Mouse (Mus musculus) kidney, adult 2 months (tissue): ENCODE measurements around the gene Lysmd2. TPM values are rescaled to one million over a fixed set of nuclear protein-coding genes. Genes with fewer than 3 reads are reported as not detected.
"Not testable (repeated sequence)": the region's sequence is repeated elsewhere in the genome, so short reads cannot be mapped to it uniquely, and the experiment has no call there.

Experiments used
- DNase-seq: peaks from one replicate; pipeline ENCODE4 v3.0.0; 2021
- H3K27ac ChIP-seq: fragments of 200-500 bp; 2 replicates; pipeline ENCODE4 v1.5.1; 2012; ENCODE audit warnings: low read depth, low read length, control low read depth, inconsistent platforms; ENCODE audit not compliant: insufficient read depth
- H3K27me3 ChIP-seq: fragments of 200-500 bp; replicated peaks from 2 replicates; pipeline ENCODE4 v1.6.1; 2012; ENCODE audit warnings: mild to moderate bottlenecking, moderate library complexity, low read length, inconsistent platforms; ENCODE audit not compliant: control insufficient read depth, insufficient read depth
- H3K36me3 ChIP-seq: fragments of 200-500 bp; 2 replicates; pipeline ENCODE4 v1.6.1; 2012; ENCODE audit warnings: mild to moderate bottlenecking, moderate library complexity, low read length, inconsistent platforms; ENCODE audit not compliant: control insufficient read depth, insufficient read depth
- H3K4me1 ChIP-seq: fragments of 200-500 bp; 2 replicates; pipeline ENCODE4 v1.6.1; 2011; ENCODE audit warnings: low read length; ENCODE audit not compliant: control insufficient read depth, insufficient read depth
- H3K4me3 ChIP-seq: fragments of 200-500 bp; 2 replicates; pipeline ENCODE4 v1.5.1; 2011; ENCODE audit warnings: mild to moderate bottlenecking, low read depth, low read length, control low read depth; ENCODE audit not compliant: insufficient read depth
- CTCF ChIP-seq: fragments of 200-500 bp; conservative IDR thresholded peaks from 2 replicates; pipeline ENCODE4 v1.5.1; 2011; ENCODE audit warnings: low read depth, mild to moderate bottlenecking, control low read depth, low read length, moderate library complexity, mixed read lengths; ENCODE audit not compliant: insufficient read depth, insufficient read length
- POLR2A ChIP-seq: fragments of 200-500 bp; IDR thresholded peaks from one replicate; pipeline ENCODE4 v1.6.1; 2011; ENCODE audit warnings: low read depth, low read length, control low read depth
- WGBS: fragments of 180-500 bp; shearing (Covaris S2); methylation state at CpG from one replicate; pipeline ENCODE4 v1.1.7; 2018; 5-methylcytosine and 5-hydroxymethylcytosine counted together
- polyA plus RNA-seq: library from polyadenylated mRNA; depleted of rRNA; stranded (reverse); fragments of >200 nt; gene quantifications from 2 replicates; pipeline ENCODE4 v1.2.3, GENCODE M21; 2012

The Lysmd2 gene
- polyA plus RNA-seq, 1 experiment = 3.4 TPM

DNA sequence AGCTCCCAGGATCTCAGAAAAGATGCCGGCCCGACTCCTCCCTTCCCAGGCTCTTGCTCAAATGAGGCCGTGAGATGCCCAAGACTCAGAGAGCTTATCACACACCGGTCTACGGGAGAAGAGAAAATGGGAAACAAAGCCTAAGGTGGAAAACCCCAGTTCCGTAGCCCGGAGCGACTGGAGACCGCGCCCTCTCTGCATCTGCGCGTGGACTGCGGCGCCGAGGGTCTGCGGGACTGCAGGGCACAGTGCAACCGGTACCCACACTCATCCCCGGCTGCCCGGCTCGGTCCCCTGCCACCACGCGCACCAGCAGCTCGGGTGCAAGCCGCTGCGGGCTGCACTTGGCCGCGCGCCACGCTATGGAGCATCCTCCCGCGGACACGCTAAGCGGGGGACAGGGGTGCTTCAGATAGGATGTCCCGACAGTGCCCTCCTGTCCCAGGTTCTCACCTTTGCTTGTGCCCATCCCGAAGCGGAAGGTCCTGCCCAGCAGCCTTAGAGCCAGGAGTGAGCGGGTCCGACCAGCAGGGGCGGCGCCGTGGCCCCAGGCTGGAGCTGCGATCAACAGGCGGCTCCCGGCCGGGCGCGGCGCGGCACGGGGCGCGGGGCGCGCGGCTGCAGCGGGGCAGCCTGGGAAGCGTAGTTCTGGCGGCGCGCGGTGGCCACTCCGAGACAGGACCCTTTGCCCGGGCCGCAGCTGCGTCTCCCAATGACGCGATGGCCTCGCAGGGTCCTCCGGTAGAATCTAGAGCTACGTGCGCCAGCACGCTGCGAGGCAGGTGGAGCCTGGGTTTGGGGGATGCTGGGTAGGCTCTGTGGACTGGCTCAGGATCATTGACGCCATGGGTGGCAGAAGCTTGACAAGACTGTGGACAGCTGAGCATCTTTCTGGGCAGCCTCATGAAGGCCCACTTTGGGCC lies 14.7 kb upstream of the Lysmd2 start, which contains the start of gene Tmod2:
Gene Tmod2 (minus strand): TSS at position 755 of the 923 bp plus-strand sequence.
- Histone ChIP-seq H3K27ac (no peak within 1 kb of the TSS), H3K4me1 (no peaks in the 10 kb centered on the region), H3K36me3 (no peaks in the 10 kb centered on the region), H3K27me3 (no peaks in the 10 kb centered on the region), H3K4me3 (peak within 1 kb of the TSS; percentile 66)
- DNase-seq = no peak
- no peak for TF ChIP-seq CTCF
- no peak for TF ChIP-seq POLR2A
- 1% methylated on average over 74 of the region's 74 CpGs for WGBS

- H3K4me1 ChIP-seq = no peaks in the 10 kb centered on the region
- no peaks in the 10 kb centered on the region; the same call in 1 of the 2 replicates for H3K27me3 ChIP-seq
- 61% methylated on average over 3 of the region's 3 CpGs for WGBS
- TF ChIP-seq POLR2A (no peak), CTCF (no peak)
- H3K27ac ChIP-seq = no peak overlapping the region
- no peak for DNase-seq
- H3K4me3 ChIP-seq = no peak overlapping the region
- no peaks in the 10 kb centered on the region for H3K36me3 ChIP-seq
Measured at GRCm38 (mm10) chr9:75616560-75616959, 9.0 kb upstream of the Lysmd2 start.

GRCm38 (mm10) chr9:75618836-75619400 lies 6.6 kb upstream of the Lysmd2 start:
- no peak for DNase-seq
- Histone ChIP-seq H3K27ac (no peak overlapping the region), H3K27me3 (no peaks in the 10 kb centered on the region; the same call in 1 of the 2 replicates), H3K36me3 (no peaks in the 10 kb centered on the region), H3K4me1 (no peaks in the 10 kb centered on the region), H3K4me3 (no peak overlapping the region)
- WGBS = 78% methylated on average over 6 of the region's 6 CpGs
- TF ChIP-seq POLR2A (no peak), CTCF (no peak)

- not testable (repeated sequence) for H3K4me3 ChIP-seq, H3K36me3 ChIP-seq, H3K27ac ChIP-seq, DNase-seq, H3K4me1 ChIP-seq, H3K27me3 ChIP-seq
- 98% methylated on average over 2 of the region's 2 CpGs for WGBS
Measured at GRCm38 (mm10) chr9:75619761-75620160, 5.8 kb upstream of the Lysmd2 start.

DNA sequence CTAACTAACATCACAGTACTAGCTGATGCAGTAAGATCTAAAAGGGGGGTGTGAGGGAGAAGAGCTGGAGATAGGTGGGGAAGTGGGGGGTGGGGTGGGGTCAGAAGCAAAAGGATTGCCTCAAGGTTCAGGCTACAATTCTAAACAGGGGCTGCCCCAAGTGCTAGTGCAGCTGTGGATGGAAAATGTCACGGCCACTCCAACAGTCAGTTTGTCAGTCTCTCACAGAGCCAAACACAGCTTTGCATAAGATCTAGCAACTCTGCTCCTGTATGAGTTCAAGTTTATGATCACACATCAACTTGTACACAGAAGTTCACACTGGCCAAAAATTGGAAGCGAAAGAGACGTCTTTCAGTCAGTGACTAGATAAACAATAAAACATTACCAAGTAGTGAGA lies 4.1 kb upstream of the Lysmd2 start:
- Histone ChIP-seq H3K36me3 (no peaks in the 10 kb centered on the region), H3K27ac (no peak overlapping the region), H3K4me1 (no peaks in the 10 kb centered on the region), H3K4me3 (no peak overlapping the region), H3K27me3 (no peaks in the 10 kb centered on the region; the same call in none of the 2 replicates)
- TF ChIP-seq CTCF (no peak), POLR2A (no peak)
- no peak for DNase-seq
- 76% methylated on average over 3 of the region's 3 CpGs for WGBS

DNA sequence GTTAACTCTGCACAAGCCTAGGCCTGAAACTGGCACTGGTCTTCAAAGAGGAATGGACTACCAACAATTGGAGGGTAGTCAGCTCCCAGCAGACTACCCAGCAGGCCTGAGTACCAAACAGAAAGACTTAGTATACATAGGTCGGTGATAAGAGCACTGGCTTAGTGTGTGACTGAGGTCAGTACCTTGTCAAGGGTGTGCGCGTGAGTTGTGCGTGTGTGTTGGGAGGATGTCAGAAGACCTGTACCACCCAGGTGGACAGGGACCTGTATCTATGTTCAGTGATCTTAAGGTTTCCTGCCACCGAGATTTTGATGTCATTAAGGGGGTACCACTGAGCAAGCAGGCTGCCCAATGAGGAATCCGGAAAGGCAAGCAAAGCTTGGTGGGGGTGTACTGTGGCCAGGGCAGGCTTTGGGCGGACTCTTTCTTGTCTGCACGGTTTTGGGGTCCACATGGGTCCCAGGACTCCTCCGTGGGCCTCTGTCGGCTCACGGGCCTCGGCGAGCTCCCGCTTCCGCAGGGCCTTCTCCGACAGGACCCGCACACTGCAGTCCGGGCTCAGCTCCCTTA lies 472 bp upstream of the Lysmd2 start:
- TF ChIP-seq POLR2A (no peak), CTCF (no peak)
- Histone ChIP-seq H3K27ac (no peak overlapping the region), H3K4me1 (no peaks in the 10 kb centered on the region), H3K36me3 (no peaks in the 10 kb centered on the region), H3K27me3 (no peaks in the 10 kb centered on the region; the same call in 1 of the 2 replicates), H3K4me3 (peak overlapping the region; percentile 61; the same call in 1 of the 2 replicates)
- DNase-seq = no peak
- 24% methylated on average over 18 of the region's 18 CpGs for WGBS

DNA sequence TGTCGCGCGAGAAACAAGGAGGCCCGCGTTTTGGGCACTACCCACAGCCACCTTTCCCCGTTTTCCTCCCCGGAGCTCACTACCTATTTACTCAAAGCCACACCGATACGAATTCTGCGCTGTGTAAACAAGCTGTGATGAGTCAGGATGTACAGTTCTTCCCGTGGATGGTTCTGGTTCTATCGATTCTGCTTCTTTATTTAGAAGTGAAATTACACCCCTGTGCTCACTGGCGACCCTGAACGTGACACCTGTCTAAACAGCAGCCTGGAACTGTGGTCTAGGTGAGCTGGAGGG lies 715 bp downstream of the Lysmd2 start:
- Histone ChIP-seq H3K4me3 (peak overlapping the region; percentile 61), H3K27me3 (no peaks in the 10 kb centered on the region; the same call in 1 of the 2 replicates), H3K27ac (no peak overlapping the region), H3K4me1 (no peaks in the 10 kb centered on the region), H3K36me3 (no peaks in the 10 kb centered on the region)
- DNase-seq = no peak
- TF ChIP-seq CTCF (no peak), POLR2A (no peak)
- WGBS = 2% methylated on average over 14 of the region's 14 CpGs
